Mouse (Mus musculus) retina, postnatal 7 days (tissue): Measurements from ENCODE around the gene Creb5.

Experiments
- DNase-seq: peaks from one replicate; pipeline ENCODE4 v3.0.0-alpha.2; 2012; ENCODE audit warnings: low read depth, low spot score

Creb5 gene

GRCm38 (mm10) chr6:53429891-53430290, 142.8 kb downstream of the Creb5 start:
- no peak for DNase-seq

- DNase-seq, result no peak
Observed at GRCm38 (mm10) chr6:53445862-53446460, 158.9 kb downstream of the Creb5 start.

GRCm38 (mm10) chr6:53447479-53447878, 160.4 kb downstream of the Creb5 start:
- DNase-seq, result no peak

- DNase-seq, result no peak
Observed at GRCm38 (mm10) chr6:53448317-53448870, 161.3 kb downstream of the Creb5 start.

- no peak for DNase-seq
Observed at GRCm38 (mm10) chr6:53449437-53450173, 162.5 kb downstream of the Creb5 start.

- DNase-seq, result no peak
Observed at GRCm38 (mm10) chr6:53450494-53450893, 163.4 kb downstream of the Creb5 start.

- DNase-seq, result no peak
Observed at GRCm38 (mm10) chr6:53452240-53452639, 165.2 kb downstream of the Creb5 start.

GRCm38 (mm10) chr6:53455442-53455841, 168.4 kb downstream of the Creb5 start:
- DNase-seq, result no peak

GRCm38 (mm10) chr6:53456111-53456510, 169.0 kb downstream of the Creb5 start:
- DNase-seq, result no peak

GRCm38 (mm10) chr6:53459995-53460747, 173.1 kb downstream of the Creb5 start:
- no peak for DNase-seq

GRCm38 (mm10) chr6:53461056-53461455, 174.0 kb downstream of the Creb5 start:
- no peak for DNase-seq

- DNase-seq, result no peak
Observed at GRCm38 (mm10) chr6:53461775-53462770, 175.0 kb downstream of the Creb5 start.

- no peak for DNase-seq
Observed at GRCm38 (mm10) chr6:53462802-53463201, 175.7 kb downstream of the Creb5 start.

- no peak for DNase-seq
Observed at GRCm38 (mm10) chr6:53463261-53463813, 176.3 kb downstream of the Creb5 start.

GRCm38 (mm10) chr6:53469204-53469603, 182.1 kb downstream of the Creb5 start:
- no peak for DNase-seq

GRCm38 (mm10) chr6:53469703-53470102, 182.6 kb downstream of the Creb5 start:
- no peak for DNase-seq

- no peak for DNase-seq
Observed at GRCm38 (mm10) chr6:53470559-53470958, 183.5 kb downstream of the Creb5 start.

GRCm38 (mm10) chr6:53470999-53471591, 184.0 kb downstream of the Creb5 start:
- DNase-seq, result no peak

- DNase-seq, result no peak
Observed at GRCm38 (mm10) chr6:53472751-53473150, 185.7 kb downstream of the Creb5 start.

- no peak for DNase-seq
Observed at GRCm38 (mm10) chr6:53477501-53477900, 190.4 kb downstream of the Creb5 start.
